Mouse (Mus musculus) myocyte (in vitro differentiated cells): ENCODE measurements around the gene Ccdc51. TPM values are rescaled to one million over a fixed set of nuclear protein-coding genes. Genes with fewer than 3 reads are reported as not detected.

Source experiments
- H3K27me3 ChIP-seq: one replicate; pipeline ENCODE4 v1.6.1; 2011; ENCODE audit not compliant: control insufficient read depth, insufficient read depth, insufficient read length
- H3K36me3 ChIP-seq: one replicate; pipeline ENCODE4 v1.6.1; 2011; ENCODE audit not compliant: control insufficient read depth, insufficient read depth
- H3K4me2 ChIP-seq: one replicate; pipeline ENCODE4 v1.6.1; 2011; ENCODE audit warnings: low read depth, control low read depth
- H3K4me3 ChIP-seq: one replicate; pipeline ENCODE4 v1.5.1; 2011; ENCODE audit warnings: mild to moderate bottlenecking, control low read depth, moderate library complexity
- H3K79me2 ChIP-seq: one replicate; pipeline ENCODE4 v1.6.1; 2011; ENCODE audit not compliant: control insufficient read depth, insufficient read depth
- H3ac ChIP-seq: one replicate; pipeline ENCODE4 v1.6.1; 2011; ENCODE audit not compliant: control insufficient read depth, insufficient read length
- CEBPB ChIP-seq: IDR thresholded peaks from 2 replicates; pipeline ENCODE4 v1.6.1; 2011; ENCODE audit warnings: mild to moderate bottlenecking, moderate library complexity; ENCODE audit not compliant: poor library complexity, insufficient read depth, severe bottlenecking
- E2F4 ChIP-seq: IDR thresholded peaks from one replicate; pipeline ENCODE4 v1.6.1; 2011; ENCODE audit warnings: mild to moderate bottlenecking, control low read depth, moderate library complexity; ENCODE audit not compliant: insufficient read depth
- MAX ChIP-seq: IDR thresholded peaks from one replicate; pipeline ENCODE4 v1.6.1; 2011; ENCODE audit warnings: low read depth, mild to moderate bottlenecking, control low read depth
- MYOD1 ChIP-seq, 3 experiments: IDR thresholded peaks; one replicate each; pipeline ENCODE4 v1.6.1; 2011; ENCODE audit warnings: control low read depth in 2 of 3, low read depth in 2 of 3, mild to moderate bottlenecking in 2 of 3, moderate library complexity in 1 of 3; ENCODE audit not compliant: insufficient read length in 2 of 3, control insufficient read depth in 1 of 3
- MYOG ChIP-seq, 3 experiments: IDR thresholded peaks; one replicate each; pipeline ENCODE4 v1.6.1; 2011; ENCODE audit warnings: control low read depth in 2 of 3, low read depth in 2 of 3, mild to moderate bottlenecking in 2 of 3; ENCODE audit not compliant: insufficient read length in 2 of 3, control insufficient read depth in 1 of 3, insufficient read depth in 1 of 3
- POLR2A ChIP-seq: IDR thresholded peaks from one replicate; pipeline ENCODE4 v1.6.1; 2011; ENCODE audit warnings: low read depth, mild to moderate bottlenecking, control low read depth, moderate library complexity; ENCODE audit not compliant: insufficient read length
- POLR2AphosphoS2 ChIP-seq: IDR thresholded peaks from one replicate; pipeline ENCODE4 v1.6.1; 2011; ENCODE audit warnings: low read depth, control low read depth; ENCODE audit not compliant: insufficient read length
- REST ChIP-seq: IDR thresholded peaks from one replicate; pipeline ENCODE4 v1.6.1; 2011; ENCODE audit warnings: mild to moderate bottlenecking, control low read depth, moderate library complexity; ENCODE audit not compliant: insufficient read depth, insufficient read length
- SRF ChIP-seq: IDR thresholded peaks from one replicate; pipeline ENCODE4 v1.6.1; 2011; ENCODE audit warnings: low read depth; ENCODE audit not compliant: control insufficient read depth, insufficient read length
- TCF12 ChIP-seq: IDR thresholded peaks from one replicate; pipeline ENCODE4 v1.6.1; 2011; ENCODE audit warnings: mild to moderate bottlenecking, control low read depth; ENCODE audit not compliant: poor library complexity, insufficient read depth, severe bottlenecking
- TCF3 ChIP-seq: IDR thresholded peaks from one replicate; pipeline ENCODE4 v1.6.1; 2011; ENCODE audit warnings: low read depth, control low read depth; ENCODE audit not compliant: insufficient read length
- USF1 ChIP-seq: IDR thresholded peaks from one replicate; pipeline ENCODE4 v1.6.1; 2011; ENCODE audit warnings: low read depth, mild to moderate bottlenecking, control low read depth, moderate library complexity
- polyA plus RNA-seq: library from polyadenylated mRNA; unstranded; fragments of >200 nt; fragmentation: generic; extraction: Trizol; gene quantifications from one replicate; pipeline ENCODE4 v1.2.1, GENCODE M21; 2012; ENCODE audit warnings: missing spikeins

Ccdc51 gene
- polyA plus RNA-seq, 1 experiment: 13.8 TPM

- H3K79me2 ChIP-seq: no peaks in the 10 kb centered on the region
- no peak overlapping the region for H3ac ChIP-seq
- H3K27me3 ChIP-seq: no peaks in the 10 kb centered on the region
- H3K4me2 ChIP-seq: no peak overlapping the region
- no peak for TF ChIP-seq MAX
- no peak for TF ChIP-seq POLR2AphosphoS2
- no peak for TF ChIP-seq E2F4
- TF ChIP-seq USF1: no peak
- TF ChIP-seq TCF3: no peak
- no peak for TF ChIP-seq REST
- TF ChIP-seq MYOG (IDR thresholded peaks at IDR 0.05; ENCODE audit: control insufficient read depth in 1 of 3, insufficient read depth in 1 of 3, insufficient read length in 2 of 3, low read depth in 2 of 3): no peak
- TF ChIP-seq POLR2A: no peak
- no peak overlapping the region for H3K4me3 ChIP-seq
- H3K36me3 ChIP-seq: no peaks in the 10 kb centered on the region
These were observed 31.2 kb upstream of the Ccdc51 start for GRCm38 (mm10) chr9:109051011-109051501.

- Histone ChIP-seq H3K27me3 (no peaks in the 10 kb centered on the region), H3K4me3 (no peak overlapping the region), H3K4me2 (no peak overlapping the region), H3K36me3 (no peaks in the 10 kb centered on the region), H3ac (no peak overlapping the region), H3K79me2 (no peaks in the 10 kb centered on the region)
- no peak for TF ChIP-seq REST
- no peak for TF ChIP-seq POLR2AphosphoS2
- no peak for TF ChIP-seq MYOD1 (IDR thresholded peaks at IDR 0.05; ENCODE audit: control insufficient read depth in 1 of 3, insufficient read length in 2 of 3, low read depth in 2 of 3)
- TF ChIP-seq TCF3: no peak
- TF ChIP-seq SRF: no peak
- no peak for TF ChIP-seq E2F4
- no peak for TF ChIP-seq TCF12
- TF ChIP-seq CEBPB: no peak
- TF ChIP-seq USF1: no peak
- no peak for TF ChIP-seq MYOG (IDR thresholded peaks at IDR 0.05; ENCODE audit: control insufficient read depth in 1 of 3, insufficient read depth in 1 of 3, insufficient read length in 2 of 3, low read depth in 2 of 3)
- TF ChIP-seq MAX: no peak
These were observed 30.4 kb upstream of the Ccdc51 start for GRCm38 (mm10) chr9:109051651-109052489.

- Histone ChIP-seq H3K79me2 (no peaks in the 10 kb centered on the region), H3K4me2 (no peak overlapping the region), H3K36me3 (no peaks in the 10 kb centered on the region), H3K27me3 (no peaks in the 10 kb centered on the region), H3K4me3 (no peak overlapping the region), H3ac (no peak overlapping the region)
- TF ChIP-seq MAX (no peak), CEBPB (no peak), TCF12 (no peak), REST (no peak), TCF3 (no peak), SRF (no peak), USF1 (no peak), E2F4 (no peak), POLR2A (no peak), MYOG (IDR thresholded peaks at IDR 0.05; ENCODE audit: control insufficient read depth in 1 of 3, insufficient read depth in 1 of 3, insufficient read length in 2 of 3, low read depth in 2 of 3) (no peak), MYOD1 (IDR thresholded peaks at IDR 0.05; ENCODE audit: control insufficient read depth in 1 of 3, insufficient read length in 2 of 3, low read depth in 2 of 3) (no peak), POLR2AphosphoS2 (no peak)
These were observed 29.6 kb upstream of the Ccdc51 start for GRCm38 (mm10) chr9:109052490-109053260.

- no peak overlapping the region for H3K4me3 ChIP-seq
- H3K27me3 ChIP-seq: no peaks in the 10 kb centered on the region
- H3K4me2 ChIP-seq: no peak overlapping the region
- no peaks in the 10 kb centered on the region for H3K79me2 ChIP-seq
- H3ac ChIP-seq: no peak overlapping the region
- TF ChIP-seq E2F4 (no peak), POLR2A (no peak), TCF12 (no peak), POLR2AphosphoS2 (no peak), CEBPB (no peak), SRF (no peak), USF1 (no peak), MYOD1 (IDR thresholded peaks at IDR 0.05; ENCODE audit: control insufficient read depth in 1 of 3, insufficient read length in 2 of 3, low read depth in 2 of 3) (no peak), MAX (no peak), MYOG (IDR thresholded peaks at IDR 0.05; ENCODE audit: control insufficient read depth in 1 of 3, insufficient read depth in 1 of 3, insufficient read length in 2 of 3, low read depth in 2 of 3) (no peak), REST (no peak), TCF3 (no peak)
- H3K36me3 ChIP-seq: no peaks in the 10 kb centered on the region
These were observed 28.9 kb upstream of the Ccdc51 start for GRCm38 (mm10) chr9:109053366-109053765.
